22 mouse cellular contexts compared by ENCODE assay signal in the genomic region with DNA sequence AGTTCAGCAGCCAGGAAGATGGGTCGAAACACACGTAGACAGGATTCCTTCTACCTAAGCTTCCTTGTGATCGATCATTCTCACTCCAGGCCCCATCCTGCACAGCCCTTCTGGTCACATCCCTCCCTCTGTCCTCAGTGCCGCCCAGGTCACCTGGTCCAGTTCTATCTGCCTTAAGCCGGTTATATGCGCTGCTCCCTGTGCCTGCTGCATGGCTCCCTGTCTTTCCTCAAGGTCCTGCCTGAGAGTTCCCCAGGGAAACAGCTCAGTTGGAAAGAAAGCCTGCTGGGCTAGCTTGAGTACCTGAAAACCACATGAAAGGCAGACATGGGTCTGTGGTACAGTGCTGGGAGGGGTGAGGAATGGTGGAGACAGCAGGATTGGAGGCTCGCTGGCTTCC.
"Had no signal": no experiment of that assay in that cellular context is flagged by ENCODE, and none has a peak within 500 bp of the region (broad histone marks: within the 10 kb centered on the region; RNA-seq: fewer than 3 reads in every experiment).

No protein-coding gene starts in this region.

- DNase-seq: gastrocnemius, postnatal 14 days; gastrocnemius, postnatal 36 days; heart, adult 11 months; heart, adult 2 months; heart, postnatal 14 days; heart, postnatal 36 days; kidney, adult 11 months; kidney, adult 9 months; kidney, postnatal 10 days; layer of hippocampus, adult 9-11 months; layer of hippocampus, postnatal 36 days; left cerebral cortex, postnatal 4 days had no signal

- ATAC-seq: hindbrain, postnatal 0 days; intestine, embryonic 16.5 days; liver, embryonic 12.5 days had no signal

- H3K9ac ChIP-seq: heart, embryonic 13.5 days; heart, embryonic 15.5 days; hindbrain, embryonic 14.5 days; limb, embryonic 13.5 days; limb, embryonic 15.5 days; liver, embryonic 12.5 days; liver, embryonic 14.5 days had no signal

- H3K36me3 ChIP-seq: heart, embryonic 13.5 days; heart, embryonic 15.5 days; limb, embryonic 13.5 days; limb, embryonic 15.5 days; liver, embryonic 12.5 days had no signal

- H3K27ac ChIP-seq: heart, adult 2 months; heart, embryonic 13.5 days; heart, embryonic 15.5 days; hindbrain, embryonic 14.5 days; hindbrain, postnatal 0 days; limb, embryonic 13.5 days; limb, embryonic 15.5 days; liver, embryonic 12.5 days; liver, embryonic 14.5 days had no signal

- H3K9me3 ChIP-seq: heart, embryonic 13.5 days; heart, embryonic 15.5 days; limb, embryonic 13.5 days; limb, embryonic 15.5 days; liver, embryonic 12.5 days had no signal

- H3K4me3 ChIP-seq: heart, adult 2 months; heart, embryonic 13.5 days; heart, embryonic 15.5 days; limb, embryonic 13.5 days; limb, embryonic 15.5 days; liver, embryonic 12.5 days had no signal

- H3K4me2 ChIP-seq: heart, embryonic 11.5 days; heart, embryonic 13.5 days; heart, embryonic 15.5 days; hindbrain, embryonic 14.5 days; limb, embryonic 13.5 days; limb, embryonic 15.5 days; liver, embryonic 12.5 days had no signal

- H3K4me1 ChIP-seq: heart, embryonic 13.5 days; heart, embryonic 15.5 days; limb, embryonic 13.5 days; limb, embryonic 15.5 days; liver, embryonic 12.5 days had no signal
